Mouse (Mus musculus): ENCODE results near the gene Nek9.

Gene Nek9

DNA sequence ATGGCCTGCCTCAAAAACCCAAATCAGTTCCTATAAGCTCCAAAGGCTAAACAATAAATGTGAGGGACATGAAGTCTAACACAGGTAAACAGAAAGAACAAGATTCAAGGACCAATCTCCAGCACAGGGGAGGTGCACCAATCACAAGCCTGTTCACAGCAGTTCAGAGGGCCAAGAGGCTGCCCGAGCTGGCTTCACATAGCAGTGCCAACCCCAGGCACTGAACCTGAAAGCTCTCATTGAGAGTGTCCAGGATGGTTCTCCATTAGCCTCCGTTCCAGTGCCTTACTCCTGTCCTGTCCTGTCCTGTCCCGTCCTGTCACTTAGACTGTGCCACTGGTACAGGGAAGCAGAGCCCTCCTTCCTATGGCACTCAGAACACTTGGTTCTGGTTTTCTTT lies 8.0 kb upstream of the Nek9 start:
- no peak for DNase-seq (ENCODE audit: low read depth in 1 of 2, low spot score in 2 of 2)

DNA sequence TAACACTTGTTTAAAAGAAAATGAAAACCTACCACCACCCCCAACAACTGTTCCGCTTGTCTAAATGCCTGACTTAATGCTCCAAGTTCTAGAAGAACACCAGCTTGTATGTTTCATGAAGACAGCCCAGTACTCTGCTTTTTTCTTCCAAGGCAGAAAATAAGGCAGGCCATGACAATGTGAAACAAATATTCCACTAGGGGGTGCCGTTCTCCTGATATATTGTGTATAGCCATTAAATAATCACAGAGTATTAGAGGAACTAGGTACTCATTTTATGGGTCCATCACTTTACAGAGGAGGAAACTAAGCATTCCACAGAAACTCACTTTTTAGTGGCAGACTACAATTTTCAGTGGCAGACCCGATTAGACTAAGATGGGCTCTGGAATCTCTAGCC lies 7.2 kb upstream of the Nek9 start:
- DNase-seq (ENCODE audit: low read depth in 1 of 2, low spot score in 2 of 2): peak; percentile 32 to 39

DNA sequence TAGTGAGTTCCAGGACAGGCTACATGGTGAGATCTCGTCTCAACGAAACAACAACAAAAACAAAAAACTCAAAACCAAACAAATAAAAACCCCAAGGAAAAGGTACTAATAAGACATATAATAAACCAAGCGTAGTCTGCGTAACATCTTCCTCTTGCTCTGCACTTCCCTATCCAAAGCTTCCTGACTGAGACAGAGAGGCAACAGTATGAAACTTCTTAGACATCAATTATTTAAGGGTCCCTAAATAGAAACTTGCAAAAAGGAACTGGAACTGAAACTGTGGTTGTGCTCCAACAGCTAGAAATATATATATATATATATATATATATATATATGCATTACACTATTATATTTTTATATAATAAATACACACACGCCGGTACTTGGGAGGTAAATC lies 6.4 kb upstream of the Nek9 start:
- DNase-seq (ENCODE audit: low read depth in 1 of 2, low spot score in 2 of 2): no peak

DNA sequence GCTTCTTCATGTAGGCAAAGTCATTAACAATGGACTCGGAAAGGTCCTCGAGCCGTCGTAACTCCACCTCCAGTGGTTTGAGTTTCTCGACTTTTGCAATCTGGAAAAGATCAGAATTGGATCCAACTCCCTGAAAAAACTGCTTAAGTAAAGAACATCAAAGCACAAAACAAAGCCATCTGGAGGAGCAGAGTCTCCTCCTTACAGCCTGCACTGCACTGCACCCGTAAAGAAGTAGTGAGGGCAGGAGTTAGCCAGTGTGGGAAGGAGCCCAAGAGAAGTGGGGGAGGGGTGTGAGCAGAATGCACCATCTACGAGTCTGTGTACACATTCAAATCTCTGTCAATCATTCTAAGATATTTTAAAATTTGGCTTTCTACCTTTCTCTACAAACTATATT lies 5.1 kb upstream of the Nek9 start:
- no peak for DNase-seq (ENCODE audit: low read depth in 1 of 2, low spot score in 2 of 2)

DNA sequence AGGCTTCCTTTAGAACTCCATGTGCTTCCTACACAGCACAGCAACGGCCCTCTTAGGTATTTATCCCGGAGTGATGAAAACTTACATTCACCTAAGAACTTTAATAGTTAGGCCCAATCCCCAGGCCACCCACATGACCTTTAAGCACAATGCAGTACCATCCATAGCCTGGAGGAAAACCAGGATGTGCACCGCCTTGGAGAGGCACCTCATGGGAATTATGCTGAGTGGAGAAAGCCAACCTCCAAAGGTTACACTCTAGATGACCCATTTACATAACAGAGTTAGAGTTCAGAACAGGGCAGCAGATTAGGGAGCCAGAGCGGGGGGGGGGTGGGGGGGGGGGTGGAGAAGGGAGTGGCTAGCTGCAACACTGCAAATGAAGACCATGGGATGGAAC lies 3.1 kb upstream of the Nek9 start:
- DNase-seq (ENCODE audit: low read depth in 1 of 2, low spot score in 2 of 2): no peak

DNA sequence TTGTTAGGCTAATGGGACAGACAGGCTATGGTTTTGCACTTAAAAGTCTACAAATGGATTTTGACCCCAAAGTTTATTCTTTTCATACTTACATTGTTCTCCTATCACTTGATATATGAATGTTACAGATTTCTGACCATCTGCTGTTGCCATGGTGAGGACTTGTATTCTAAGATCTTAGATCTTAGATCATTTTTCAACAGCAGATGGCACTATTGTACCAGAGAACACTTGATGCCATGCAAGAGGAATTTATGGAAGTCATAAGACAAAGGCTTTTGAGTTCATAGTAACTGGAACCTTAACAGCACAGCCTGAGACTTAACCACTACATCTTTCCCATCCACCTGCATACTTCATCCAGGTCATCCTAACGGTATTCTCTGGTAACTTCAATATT lies 2.0 kb upstream of the Nek9 start:
- no peak for DNase-seq (ENCODE audit: low read depth in 1 of 2, low spot score in 2 of 2)

DNA sequence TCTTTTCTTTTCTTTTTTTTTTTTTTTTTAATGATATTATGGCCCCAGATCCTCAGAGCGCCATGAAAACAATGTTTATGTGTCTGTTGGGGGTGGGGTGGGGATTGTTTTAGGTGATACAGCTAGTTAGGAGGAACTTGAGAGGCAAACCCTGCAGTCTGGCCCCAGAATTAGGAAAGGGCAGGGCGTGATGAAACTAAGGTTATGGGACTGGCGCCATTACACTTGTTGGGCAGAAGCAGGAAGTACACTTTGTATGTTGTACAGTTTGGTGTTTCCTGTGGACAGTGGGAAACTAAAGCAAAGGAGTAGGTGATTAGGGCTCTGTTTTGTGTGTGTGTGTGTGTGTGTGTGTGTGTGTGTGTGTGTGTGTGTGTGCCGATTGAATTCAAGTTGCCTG lies 785 bp upstream of the Nek9 start:
- DNase-seq (ENCODE audit: low read depth in 1 of 2, low spot score in 2 of 2): peak; percentile 49 to 64

DNA sequence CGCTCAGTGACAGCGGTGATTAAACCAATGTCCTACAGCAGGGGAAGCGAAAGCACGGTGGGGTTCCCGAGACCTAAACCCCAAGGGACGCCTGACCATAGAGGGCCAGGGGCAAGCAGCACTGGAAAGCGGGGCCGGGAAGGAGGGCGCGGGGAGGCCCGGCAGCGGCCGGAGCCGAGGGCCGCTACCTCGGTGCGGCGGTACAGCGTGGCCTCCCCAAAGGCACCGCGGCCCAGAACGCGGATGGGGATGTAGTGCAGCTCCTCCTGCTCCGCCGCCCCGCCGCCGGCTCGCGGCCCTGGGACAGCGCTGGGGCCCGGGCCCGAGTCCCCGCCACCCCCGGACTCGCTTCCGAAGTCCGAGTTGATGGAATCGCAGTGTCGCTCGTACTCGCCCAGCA lies 347 bp downstream of the Nek9 start:
- peak in 1 of 2 experiments; percentile 26 for DNase-seq (ENCODE audit: low read depth in 1 of 2, low spot score in 2 of 2)

DNA sequence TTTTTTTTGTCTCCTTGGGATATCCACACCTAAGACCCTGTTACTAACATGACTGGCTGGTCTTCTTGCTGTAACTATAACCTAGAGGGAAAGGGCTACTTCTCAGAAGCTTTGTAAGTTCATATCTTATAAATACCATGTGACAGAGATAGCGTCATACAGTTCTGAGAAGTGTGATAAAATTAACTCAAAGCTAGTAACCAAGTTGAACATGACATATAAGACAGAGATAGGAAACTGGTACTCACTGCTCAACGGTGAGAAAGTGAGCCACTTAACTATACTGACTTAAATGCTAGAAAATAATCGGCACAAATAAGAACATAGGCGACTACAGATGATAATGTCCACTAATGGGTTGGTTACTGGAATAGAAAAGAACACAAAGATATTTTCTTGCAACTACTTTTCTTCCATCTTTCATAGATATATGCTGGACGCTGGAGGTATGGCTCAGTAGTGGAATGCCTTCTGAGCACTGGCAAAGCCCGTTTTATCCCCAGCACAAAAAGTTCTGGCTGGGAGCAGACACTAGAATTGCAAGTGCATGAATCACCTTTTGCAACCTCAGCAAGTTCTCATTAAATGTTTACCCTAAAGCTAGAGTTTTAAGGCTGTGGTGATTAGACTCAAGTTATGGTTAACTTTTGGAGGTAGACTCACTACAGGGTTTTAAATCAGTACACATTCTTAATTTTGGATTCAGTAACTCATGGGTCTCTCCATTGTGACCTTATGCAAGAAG lies 1.4 kb downstream of the Nek9 start:
- no peak for DNase-seq (ENCODE audit: low read depth in 1 of 2, low spot score in 2 of 2)

DNA sequence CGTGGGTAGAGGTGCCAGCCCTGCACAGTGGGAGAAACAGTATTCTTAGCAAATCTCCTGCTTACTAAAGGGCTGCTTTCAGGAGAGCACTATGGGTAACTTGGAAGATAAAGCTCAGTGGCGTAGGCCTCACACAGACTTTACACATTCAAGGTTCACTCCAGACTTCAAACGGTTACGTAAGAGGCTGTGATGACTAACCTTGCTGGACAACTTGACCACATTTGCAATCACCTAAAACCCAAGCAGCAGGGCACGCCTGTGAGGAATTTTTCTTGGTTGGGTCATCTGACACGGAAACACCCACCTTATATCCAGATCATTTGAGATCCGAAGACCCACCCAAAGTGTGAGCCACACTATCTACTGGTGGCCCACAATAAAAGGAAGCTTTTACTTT lies 9.0 kb downstream of the Nek9 start:
- DNase-seq (ENCODE audit: low read depth in 1 of 2, low spot score in 2 of 2): no peak

DNA sequence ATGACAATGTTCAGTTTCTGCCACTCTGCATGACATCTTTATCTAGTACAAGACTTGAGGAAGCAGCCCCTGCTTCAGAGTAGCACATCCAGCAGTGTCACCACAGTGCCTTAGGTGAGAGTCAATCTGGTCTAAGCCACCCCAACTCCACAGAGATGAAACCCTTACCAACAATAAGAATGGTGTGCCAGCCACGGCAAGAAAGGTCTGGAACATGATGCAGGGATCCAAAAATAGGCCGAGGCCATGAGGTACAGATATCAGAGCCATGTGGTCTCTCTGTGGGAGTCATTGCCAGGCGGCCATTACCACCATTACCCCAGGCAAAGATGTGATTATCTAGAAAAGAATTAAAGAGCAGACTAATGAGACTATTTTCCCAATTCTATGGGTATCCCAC lies 30.5 kb downstream of the Nek9 start:
- no peak for DNase-seq (ENCODE audit: low read depth in 1 of 2, low spot score in 2 of 2)

DNA sequence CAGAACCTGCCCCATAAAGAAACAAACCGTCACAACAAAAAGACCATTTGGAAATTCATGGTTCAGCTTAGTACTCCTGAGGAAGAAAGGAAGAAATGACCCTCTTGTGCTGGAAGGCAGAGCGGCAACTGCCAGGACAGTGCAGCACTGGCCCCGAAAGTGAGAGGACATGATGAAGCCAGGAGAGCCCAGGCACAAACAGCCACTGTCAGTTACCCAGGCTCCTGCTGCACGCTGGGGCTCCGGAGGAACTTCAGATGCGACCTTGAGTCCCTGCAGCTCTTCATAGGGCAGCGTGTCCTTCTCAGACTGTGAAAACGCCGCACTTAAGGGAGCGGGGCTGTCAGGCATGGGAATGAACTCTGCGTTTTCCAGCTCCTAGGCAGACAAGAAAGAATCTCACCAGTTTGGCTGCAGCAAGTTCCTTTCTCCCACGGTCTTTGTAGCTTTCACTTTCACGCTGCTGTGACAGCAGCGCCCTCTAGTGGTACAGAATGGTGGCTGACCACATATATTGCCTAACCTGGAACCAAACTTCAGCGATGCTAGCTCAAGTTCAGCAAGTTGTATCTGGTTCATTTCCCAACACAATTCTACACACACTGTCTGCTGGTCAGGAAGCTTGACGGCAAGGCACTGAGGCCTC lies 33.8 kb downstream of the Nek9 start:
- peak; percentile 55 to 76 for DNase-seq (ENCODE audit: low read depth in 1 of 2, low spot score in 2 of 2)

DNA sequence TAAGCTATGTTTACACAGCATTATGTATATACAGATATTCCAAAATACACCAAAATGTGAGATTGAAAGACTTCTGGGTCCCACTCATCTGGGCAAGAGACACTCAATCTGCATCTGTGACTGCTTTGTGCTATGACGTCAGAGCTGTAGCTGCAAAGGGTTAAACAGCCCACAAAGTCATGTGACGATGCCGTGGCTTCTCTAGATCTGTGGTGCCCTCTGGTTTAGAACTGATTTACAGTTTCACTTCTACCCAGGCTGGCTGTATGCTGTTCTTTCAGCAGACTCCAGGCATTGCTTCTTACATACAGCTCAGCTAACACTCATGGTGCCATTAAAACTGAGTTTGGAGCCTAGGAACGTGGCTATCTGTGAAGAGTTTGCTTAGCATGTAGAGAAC lies 34.4 kb downstream of the Nek9 start:
- peak in 1 of 2 experiments; percentile 40 for DNase-seq (ENCODE audit: low read depth in 1 of 2, low spot score in 2 of 2)

DNA sequence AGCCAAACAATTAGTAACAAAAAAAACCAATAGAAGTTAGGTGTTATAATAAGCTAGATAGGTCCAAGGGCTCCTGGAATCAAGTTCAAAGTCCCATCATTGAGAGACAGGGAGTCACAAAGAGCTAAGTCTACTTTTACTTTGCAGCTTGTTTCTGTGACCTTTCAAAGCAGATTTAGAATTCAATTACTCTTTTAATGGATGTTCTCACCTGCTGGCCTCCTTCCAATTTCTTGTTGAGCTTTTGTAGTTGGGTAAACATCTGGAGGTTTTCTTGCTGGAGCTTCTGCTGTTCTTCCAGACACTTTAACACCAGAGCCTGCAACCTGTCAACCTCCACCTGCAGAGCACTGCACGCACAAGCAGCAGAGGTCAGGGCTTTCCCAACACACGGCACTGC lies 35.9 kb downstream of the Nek9 start:
- DNase-seq (ENCODE audit: low read depth in 1 of 2, low spot score in 2 of 2): no peak

DNA sequence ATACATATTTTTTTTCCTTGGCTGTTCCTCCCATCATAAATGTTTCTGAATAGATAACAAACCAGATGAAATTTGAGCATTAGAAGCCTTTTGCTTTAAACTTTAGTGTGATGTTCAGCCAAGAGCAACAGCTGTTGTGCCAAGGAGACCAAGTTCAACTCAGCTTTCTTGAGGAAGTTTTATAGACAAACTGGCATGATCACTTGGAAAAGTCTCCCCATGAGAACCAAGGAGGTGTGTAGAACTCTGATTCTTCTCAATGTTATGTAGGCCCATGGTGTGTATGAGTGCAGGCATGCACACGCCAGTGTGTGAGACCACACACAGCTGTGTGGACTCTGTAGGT lies 40.4 kb downstream of the Nek9 start:
- DNase-seq (ENCODE audit: low read depth in 1 of 2, low spot score in 2 of 2): no peak

DNA sequence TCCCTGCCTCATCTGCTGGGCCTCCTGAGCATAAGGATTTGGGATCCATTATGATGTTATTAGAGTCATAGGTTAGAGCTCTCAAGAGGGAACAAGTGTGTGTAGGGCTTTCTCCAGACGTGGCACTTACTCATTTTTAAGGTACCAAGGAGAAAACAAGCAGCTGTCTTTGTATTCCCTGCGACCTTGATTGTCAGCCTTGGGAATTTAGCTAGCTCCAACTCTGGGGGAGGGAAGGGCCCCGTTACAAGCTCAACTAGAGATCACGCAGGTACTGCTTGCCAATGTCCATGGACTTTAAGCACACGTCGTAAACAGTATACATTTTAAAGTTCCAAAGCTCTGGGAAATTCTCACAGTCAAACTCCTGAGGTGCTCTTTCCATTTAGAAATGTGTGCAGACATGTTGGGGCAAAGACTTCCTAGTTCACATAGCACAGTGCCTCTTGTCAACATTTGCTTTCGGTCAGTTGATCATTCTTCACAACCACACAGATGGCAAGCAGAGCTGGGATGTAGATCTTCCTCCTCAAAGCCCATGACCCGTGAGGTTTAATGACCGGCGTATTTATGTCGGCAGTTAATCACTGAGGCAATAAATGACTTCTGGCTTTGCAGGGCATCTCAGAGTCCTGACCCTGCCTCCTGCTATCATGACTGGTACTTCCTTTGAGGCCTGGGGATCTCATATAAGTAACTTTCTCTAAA lies 40.9 kb downstream of the Nek9 start:
- DNase-seq (ENCODE audit: low read depth in 1 of 2, low spot score in 2 of 2): no peak

DNA sequence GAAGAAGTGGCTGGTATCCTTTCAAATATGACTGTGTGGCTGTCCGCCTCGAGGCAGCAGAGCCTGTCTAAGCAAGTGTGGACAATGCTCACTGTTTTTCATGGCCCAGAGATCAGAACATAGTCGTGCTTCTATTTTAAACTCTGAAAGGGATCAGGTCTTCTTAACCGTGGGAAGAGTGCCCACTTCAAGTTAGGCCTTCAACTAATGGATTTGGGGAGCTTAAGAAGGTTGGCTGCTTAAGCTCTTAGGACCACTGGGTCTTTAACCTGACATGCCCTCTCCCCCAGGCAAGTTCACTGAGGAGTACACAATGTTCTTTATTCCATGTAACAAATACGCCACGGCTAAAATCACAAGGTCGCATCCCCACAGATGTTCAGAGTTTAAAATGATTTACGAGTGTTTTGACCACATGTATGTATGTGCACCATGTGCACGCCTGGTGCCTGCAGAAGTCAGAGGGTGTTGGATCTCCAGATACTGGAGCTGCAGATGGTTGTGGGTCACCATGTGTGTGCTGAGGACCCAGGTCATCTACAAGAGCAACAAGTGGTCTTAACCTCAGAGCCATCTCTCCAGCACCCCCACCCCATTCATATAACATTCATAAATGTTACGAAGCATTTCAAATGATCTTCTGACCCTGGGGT lies 41.7 kb downstream of the Nek9 start:
- DNase-seq (ENCODE audit: low read depth in 1 of 2, low spot score in 2 of 2): no peak

DNA sequence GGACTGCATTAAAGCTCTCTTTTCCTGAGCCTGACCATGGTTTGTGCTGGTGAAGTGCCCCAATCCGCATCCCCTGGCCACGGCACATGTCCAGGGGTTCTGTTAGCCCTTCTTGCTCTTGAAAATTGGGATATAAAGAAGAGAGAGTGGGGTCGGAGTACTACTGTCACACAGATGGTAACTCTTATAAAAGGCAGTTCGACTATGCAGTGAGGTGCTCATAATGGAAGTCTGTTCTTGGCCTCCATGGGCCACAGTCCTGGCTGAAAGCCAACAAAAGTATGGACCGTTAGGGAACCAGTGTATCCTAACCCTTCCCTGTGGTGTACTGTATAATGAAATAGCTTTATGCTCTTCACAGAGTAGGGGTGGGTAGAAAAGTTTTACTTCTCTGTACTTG lies 42.2 kb downstream of the Nek9 start:
- no peak for DNase-seq (ENCODE audit: low read depth in 1 of 2, low spot score in 2 of 2)

DNA sequence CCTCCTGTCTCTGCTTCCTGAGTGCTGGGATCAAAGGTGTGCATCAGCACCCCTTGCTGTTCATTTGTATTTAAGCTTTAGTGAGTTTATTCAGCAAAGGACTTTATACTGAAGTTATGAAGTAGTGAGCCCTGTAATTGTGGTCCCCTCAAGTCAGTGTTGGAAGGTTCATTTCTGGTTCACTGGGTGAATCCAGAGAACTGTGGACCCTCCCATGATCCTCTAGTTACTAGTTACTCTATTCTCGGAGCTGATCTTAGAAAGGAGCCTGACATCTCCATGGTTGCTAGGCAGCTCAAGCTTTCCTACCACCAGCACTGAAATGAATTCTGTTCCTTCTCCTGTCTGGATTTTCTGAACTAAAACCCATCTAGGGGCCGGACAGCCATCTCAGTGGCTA lies 43.7 kb downstream of the Nek9 start:
- no peak for DNase-seq (ENCODE audit: low read depth in 1 of 2, low spot score in 2 of 2)

DNA sequence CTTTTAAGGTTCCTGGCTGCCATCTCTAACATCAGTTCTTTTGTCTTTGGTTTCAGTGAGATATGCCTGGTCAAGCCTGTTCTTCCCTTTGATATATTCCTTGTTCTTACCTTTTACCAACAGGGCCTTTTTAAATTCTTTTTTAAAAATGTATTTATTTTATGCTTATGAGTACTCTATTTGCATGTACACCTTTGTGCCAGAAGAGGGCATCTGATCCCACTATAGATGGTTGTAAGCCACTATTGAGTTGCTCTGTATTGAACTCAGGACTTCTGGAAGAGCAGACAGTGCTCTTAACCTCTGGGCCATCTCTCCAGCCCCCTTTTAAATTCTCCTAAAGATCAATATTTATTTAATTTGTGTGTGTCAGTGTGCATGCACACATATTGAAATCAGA lies 46.3 kb downstream of the Nek9 start:
- no peak for DNase-seq (ENCODE audit: low read depth in 1 of 2, low spot score in 2 of 2)

DNA sequence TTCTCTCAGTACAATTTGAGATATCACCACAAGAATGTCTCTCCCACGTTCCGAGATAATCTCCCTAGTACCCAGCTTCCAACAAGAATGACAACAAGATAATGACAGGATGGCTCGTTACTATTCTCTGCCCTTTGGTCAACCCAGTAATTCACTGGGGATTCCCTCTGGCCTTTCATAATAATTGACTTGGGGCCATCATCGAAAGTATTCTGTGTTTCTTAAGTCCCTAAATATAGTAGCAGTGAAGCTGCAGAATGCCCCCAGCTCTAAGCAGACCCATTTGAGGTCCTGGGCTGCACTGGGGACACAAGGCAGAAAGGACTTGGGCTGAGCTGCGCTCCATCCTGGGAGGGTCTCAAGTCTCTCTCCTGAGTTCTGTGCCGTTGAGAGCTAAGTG lies 46.9 kb downstream of the Nek9 start:
- DNase-seq (ENCODE audit: low read depth in 1 of 2, low spot score in 2 of 2): no peak

DNA sequence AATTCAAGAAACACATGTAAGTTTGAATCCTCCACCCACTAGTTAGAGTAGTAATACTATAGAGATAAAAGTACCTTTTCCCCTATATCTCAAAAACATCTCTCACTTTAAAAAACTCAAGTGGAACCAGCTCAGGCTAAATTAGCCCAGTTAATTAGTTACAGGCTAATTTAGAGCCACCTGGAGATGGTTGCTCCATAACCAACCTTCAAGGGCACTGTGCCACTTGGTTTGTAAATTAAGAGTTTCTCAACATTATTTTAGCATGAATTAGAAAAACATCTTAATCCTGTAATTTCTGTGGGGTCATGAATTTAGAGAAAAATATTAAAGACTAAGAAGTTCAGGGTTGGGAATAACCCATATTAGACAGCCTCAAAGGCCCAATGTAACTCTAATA lies 47.6 kb downstream of the Nek9 start:
- DNase-seq (ENCODE audit: low read depth in 1 of 2, low spot score in 2 of 2): no peak

Data from monocyte, adult 2 months (primary cell).